Mouse (Mus musculus): ENCODE data around the gene Got1.

DNA sequence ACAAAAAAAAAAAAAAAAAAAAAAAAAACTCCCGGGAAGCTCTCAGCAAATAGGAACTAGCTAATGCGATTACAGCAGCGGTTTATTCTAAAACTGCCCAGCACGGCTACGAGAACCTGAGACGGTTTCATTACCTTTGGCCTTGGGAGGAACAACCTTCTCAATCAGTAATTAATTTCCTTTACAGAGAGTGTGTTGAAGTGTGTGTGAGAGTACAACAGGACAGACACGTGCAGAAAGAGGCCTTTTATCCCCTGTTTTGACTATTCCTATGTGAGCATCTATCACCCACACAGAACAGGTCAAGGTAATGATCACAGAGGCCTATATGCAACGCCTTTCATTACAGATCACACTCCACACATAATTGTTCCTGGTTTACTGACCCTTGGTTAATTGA, 3.0 kb downstream of the Got1 start:
- TF ChIP-seq CTCF (IDR thresholded peaks at IDR 0.05; ENCODE audit: low read depth, low read length), result no peak
- no peak for TF ChIP-seq GATA1 (IDR thresholded peaks at IDR 0.05; ENCODE audit: borderline replicate concordance, low read length)
- no peak for TF ChIP-seq GATA2 (IDR thresholded peaks at IDR 0.05; ENCODE audit: borderline replicate concordance, low read depth, low read length)
- no peak for TF ChIP-seq POLR2AphosphoS5 (IDR thresholded peaks at IDR 0.05; ENCODE audit: insufficient replicate concordance, low read depth, low read length)
- no peak for TF ChIP-seq TAL1 (conservative IDR thresholded peaks at IDR 0.05; ENCODE audit: low read depth, low read length)
